Mouse (Mus musculus): ENCODE measurements around the gene Reep1. TPM values are rescaled to one million over a fixed set of nuclear protein-coding genes. Genes with fewer than 3 reads are reported as not detected.

The Reep1 gene
- polyA plus RNA-seq, 1 experiment from 2014 or later: 20.3 TPM

DNA sequence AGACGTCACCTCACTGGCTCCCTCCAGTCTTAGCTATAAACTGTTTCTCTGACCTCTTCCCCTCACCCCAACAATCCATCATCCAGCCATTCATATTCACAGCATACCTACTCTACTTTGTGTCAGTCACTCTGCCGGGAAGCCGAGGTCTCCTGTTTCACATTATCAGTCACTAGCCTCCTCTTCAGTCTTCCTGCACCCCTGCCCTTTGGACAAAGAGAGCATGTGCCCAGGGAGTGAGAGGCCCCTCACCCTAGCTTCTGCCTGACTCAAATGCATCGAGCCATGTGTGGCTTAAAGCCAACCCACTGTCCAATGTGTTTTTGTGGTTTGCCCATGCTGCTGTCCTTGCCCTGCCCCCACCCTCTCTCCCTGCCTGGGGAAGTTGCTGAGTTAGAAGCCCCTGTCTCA lies 28.2 kb downstream of the Reep1 start:
- peak; percentile 60; the same call in 1 of the 2 replicates for ATAC-seq (ENCODE audit: insufficient read depth)
- Histone ChIP-seq H3K9ac (no peak overlapping the region), H3K4me1 (ENCODE audit: insufficient read depth) (peaks cover 8% of the 10 kb centered on the region), H3K27ac (ENCODE audit: low read depth) (no peak overlapping the region), H3K27me3 (ENCODE audit: insufficient read depth, low read length) (no peaks in the 10 kb centered on the region), H3K36me3 (ENCODE audit: insufficient read depth) (no peaks in the 10 kb centered on the region), H3K4me3 (ENCODE audit: low read depth, low read length) (no peak overlapping the region), H3K4me2 (no peak overlapping the region), H3K9me3 (ENCODE audit: low read depth, low read length) (no peaks in the 10 kb centered on the region)
- DNase-seq: peak; percentile 47
- TF ChIP-seq CTCF (IDR thresholded peaks at IDR 0.05; ENCODE audit: low read depth): no peak
- 5% methylated on average over 4 of the region's 4 CpGs for WGBS

DNA sequence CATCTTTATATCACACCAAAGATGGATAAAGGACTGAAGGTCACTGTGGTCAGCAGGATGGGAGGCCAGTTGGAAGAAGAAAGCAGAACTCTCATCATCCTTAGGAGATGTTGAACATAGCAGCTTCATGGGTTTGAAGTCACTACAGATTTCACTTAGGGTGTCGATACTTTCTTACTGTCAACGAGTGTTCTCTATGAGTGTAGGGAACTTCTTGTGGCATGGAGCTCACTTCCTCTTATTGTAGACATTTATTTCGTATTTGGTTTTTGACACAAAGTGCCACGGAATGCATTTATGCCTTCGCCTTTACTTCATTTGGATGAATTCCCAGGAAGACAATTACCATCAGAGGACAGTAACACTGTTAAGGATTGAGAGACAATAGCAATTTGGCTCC lies 28.7 kb downstream of the Reep1 start:
- no peak for TF ChIP-seq CTCF (IDR thresholded peaks at IDR 0.05; ENCODE audit: low read depth)

GRCm38 (mm10) chr6:71737202-71737601 lies 29.8 kb downstream of the Reep1 start:
- H3K4me1 ChIP-seq (ENCODE audit: insufficient read depth): peaks cover 8% of the 10 kb centered on the region
- no peaks in the 10 kb centered on the region for H3K27me3 ChIP-seq (ENCODE audit: insufficient read depth, low read length)
- DNase-seq: peak; percentile 37
- H3K9ac ChIP-seq: no peak overlapping the region
- no peaks in the 10 kb centered on the region for H3K36me3 ChIP-seq (ENCODE audit: insufficient read depth)
- H3K27ac ChIP-seq (ENCODE audit: low read depth): no peak overlapping the region
- H3K9me3 ChIP-seq (ENCODE audit: low read depth, low read length): no peaks in the 10 kb centered on the region
- no peak for TF ChIP-seq CTCF (IDR thresholded peaks at IDR 0.05; ENCODE audit: low read depth)
- WGBS: 47% methylated on average over 8 of the region's 8 CpGs
- no peak for ATAC-seq (ENCODE audit: insufficient read depth)
- no peak overlapping the region for H3K4me2 ChIP-seq
- H3K4me3 ChIP-seq (ENCODE audit: low read depth, low read length): no peak overlapping the region

More for the DNA sequence above, 28.7 kb downstream of the Reep1 start:
- ATAC-seq (ENCODE audit: insufficient read depth): no peak
- Histone ChIP-seq H3K9ac (no peak overlapping the region), H3K4me2 (no peak overlapping the region), H3K4me3 (ENCODE audit: low read depth, low read length) (no peak overlapping the region), H3K27me3 (ENCODE audit: insufficient read depth, low read length) (no peaks in the 10 kb centered on the region), H3K36me3 (ENCODE audit: insufficient read depth) (no peaks in the 10 kb centered on the region), H3K9me3 (ENCODE audit: low read depth, low read length) (no peaks in the 10 kb centered on the region), H3K4me1 (ENCODE audit: insufficient read depth) (peaks cover 8% of the 10 kb centered on the region), H3K27ac (ENCODE audit: low read depth) (no peak overlapping the region)
- WGBS: 78% methylated on average over 5 of the region's 5 CpGs
- no peak for DNase-seq

DNA sequence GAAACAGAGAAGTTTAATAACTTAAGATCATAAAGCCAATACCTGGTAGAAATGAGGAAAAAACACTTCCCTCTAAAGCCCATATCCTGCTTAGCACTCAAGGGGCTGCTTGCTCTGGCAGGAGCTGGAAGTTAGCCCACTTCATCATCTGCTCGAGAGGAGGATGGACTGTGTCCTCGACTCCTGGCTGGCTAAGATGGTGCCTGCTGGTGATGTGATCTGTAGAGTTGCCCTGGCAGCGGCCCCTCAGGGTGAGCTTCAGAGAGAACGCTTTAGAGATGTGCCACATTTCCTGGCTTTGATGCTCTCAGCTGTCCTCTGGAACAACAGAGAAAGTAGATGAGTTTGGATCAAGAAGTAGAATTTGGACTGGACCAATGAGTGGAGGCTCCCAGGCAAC lies 31.2 kb downstream of the Reep1 start:
- Histone ChIP-seq H3K4me3 (ENCODE audit: low read depth, low read length) (no peak overlapping the region), H3K27ac (ENCODE audit: low read depth) (no peak overlapping the region), H3K27me3 (ENCODE audit: insufficient read depth, low read length) (no peaks in the 10 kb centered on the region), H3K9ac (no peak overlapping the region), H3K4me2 (no peak overlapping the region), H3K4me1 (ENCODE audit: insufficient read depth) (peaks cover 8% of the 10 kb centered on the region), H3K9me3 (ENCODE audit: low read depth, low read length) (no peaks in the 10 kb centered on the region), H3K36me3 (ENCODE audit: insufficient read depth) (no peaks in the 10 kb centered on the region)
- DNase-seq: no peak
- 56% methylated on average over 4 of the region's 4 CpGs for WGBS
- ATAC-seq (ENCODE audit: insufficient read depth): no peak
- TF ChIP-seq CTCF (IDR thresholded peaks at IDR 0.05; ENCODE audit: low read depth): no peak

DNA sequence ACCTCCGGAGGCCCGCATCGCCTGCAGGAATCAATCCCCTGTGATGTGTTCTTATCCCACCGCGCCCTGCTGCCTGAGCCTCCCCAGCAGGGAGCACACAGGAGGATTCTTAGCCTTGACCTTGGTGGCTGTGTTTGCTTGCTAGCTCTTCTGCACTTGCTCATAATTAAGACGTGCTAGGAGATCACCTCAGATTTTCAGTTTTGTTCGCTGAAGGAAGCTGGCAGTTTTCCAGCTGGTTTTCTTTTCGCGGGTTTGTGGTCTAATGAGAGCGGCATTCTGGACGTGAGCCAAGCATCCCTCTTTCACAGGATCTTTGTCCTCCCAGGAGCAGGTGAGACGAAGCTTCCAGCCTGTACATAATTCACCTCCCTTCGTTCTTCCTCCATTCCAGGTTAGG lies 33.6 kb downstream of the Reep1 start:
- Histone ChIP-seq H3K27ac (ENCODE audit: low read depth) (no peak overlapping the region), H3K9me3 (ENCODE audit: low read depth, low read length) (no peaks in the 10 kb centered on the region), H3K4me3 (ENCODE audit: low read depth, low read length) (no peak overlapping the region), H3K4me2 (no peak overlapping the region), H3K27me3 (ENCODE audit: insufficient read depth, low read length) (no peaks in the 10 kb centered on the region), H3K9ac (no peak overlapping the region), H3K4me1 (ENCODE audit: insufficient read depth) (peaks cover under 1% of the 10 kb centered on the region), H3K36me3 (ENCODE audit: insufficient read depth) (no peaks in the 10 kb centered on the region)
- ATAC-seq (ENCODE audit: insufficient read depth) (no peak), DNase-seq (peak; percentile 64)
- 34% methylated on average over 13 of the region's 13 CpGs for WGBS
- no peak for TF ChIP-seq CTCF (IDR thresholded peaks at IDR 0.05; ENCODE audit: low read depth)

GRCm38 (mm10) chr6:71741998-71742636 lies 34.8 kb downstream of the Reep1 start:
- no peak overlapping the region for H3K4me3 ChIP-seq (ENCODE audit: low read depth, low read length)
- no peak overlapping the region for H3K9ac ChIP-seq
- 56% methylated on average over 6 of the region's 6 CpGs for WGBS
- H3K9me3 ChIP-seq (ENCODE audit: low read depth, low read length): no peaks in the 10 kb centered on the region
- no peak overlapping the region for H3K4me2 ChIP-seq
- no peaks in the 10 kb centered on the region for H3K36me3 ChIP-seq (ENCODE audit: insufficient read depth)
- no peak for ATAC-seq (ENCODE audit: insufficient read depth)
- TF ChIP-seq CTCF (IDR thresholded peaks at IDR 0.05; ENCODE audit: low read depth): no peak
- H3K4me1 ChIP-seq (ENCODE audit: insufficient read depth): no peaks in the 10 kb centered on the region
- H3K27me3 ChIP-seq (ENCODE audit: insufficient read depth, low read length): no peaks in the 10 kb centered on the region
- no peak for DNase-seq
- H3K27ac ChIP-seq (ENCODE audit: low read depth): no peak overlapping the region

- 74% methylated on average over 6 of the region's 6 CpGs for WGBS
- no peaks in the 10 kb centered on the region for H3K27me3 ChIP-seq (ENCODE audit: insufficient read depth, low read length)
- H3K27ac ChIP-seq (ENCODE audit: low read depth): no peak overlapping the region
- H3K4me1 ChIP-seq (ENCODE audit: insufficient read depth): no peaks in the 10 kb centered on the region
- no peak overlapping the region for H3K9ac ChIP-seq
- no peak for TF ChIP-seq CTCF (IDR thresholded peaks at IDR 0.05; ENCODE audit: low read depth)
- DNase-seq: no peak
- no peak overlapping the region for H3K4me3 ChIP-seq (ENCODE audit: low read depth, low read length)
- H3K4me2 ChIP-seq: no peak overlapping the region
- H3K36me3 ChIP-seq (ENCODE audit: insufficient read depth): no peaks in the 10 kb centered on the region
- ATAC-seq (ENCODE audit: insufficient read depth): no peak
- no peaks in the 10 kb centered on the region for H3K9me3 ChIP-seq (ENCODE audit: low read depth, low read length)
Measured at GRCm38 (mm10) chr6:71744934-71745333, 37.6 kb downstream of the Reep1 start.
